Mouse (Mus musculus) E14TG2a.4 (cell line): ENCODE measurements around the gene Cadps.

Experiments used
- CTCF ChIP-seq: conservative IDR thresholded peaks from 2 replicates; pipeline ENCODE4 v1.5.1; 2014; ENCODE audit warnings: low read length
- NANOG ChIP-seq: IDR thresholded peaks from 2 replicates; pipeline ENCODE4 v1.6.1; 2014; ENCODE audit warnings: borderline replicate concordance, low read length, mixed read lengths

DNA sequence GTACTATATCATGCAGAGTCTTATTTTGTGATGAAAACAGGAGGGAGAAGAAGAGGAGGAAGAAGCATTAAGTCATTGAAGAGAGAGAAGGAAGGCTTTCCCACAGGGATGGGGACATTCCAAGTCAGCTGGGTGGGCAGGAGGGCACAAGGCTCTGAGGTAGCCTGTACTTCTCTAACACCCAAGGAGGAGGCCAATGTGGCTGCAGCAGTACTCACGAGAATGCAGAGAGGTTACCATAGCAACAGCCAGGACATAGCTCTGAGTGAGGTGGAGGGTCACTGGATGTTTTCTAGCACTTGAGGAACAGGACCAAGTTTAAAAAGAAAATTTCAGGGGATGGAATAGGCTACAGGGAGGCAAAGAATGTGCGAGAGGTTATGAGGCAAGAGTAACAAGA lies 281.1 kb downstream of the Cadps start:
- TF ChIP-seq CTCF, result no peak
- TF ChIP-seq NANOG, result no peak
